Mouse (Mus musculus) forebrain, embryonic 11.5 days (tissue): ENCODE results near the gene Enox1. TPM values are rescaled to one million over a fixed set of nuclear protein-coding genes. Genes with fewer than 3 reads are reported as not detected.
A peak's percentile ranks its signal among the peaks of the same experiment; 100 is the strongest.

ENCODE experiments used
- ATAC-seq: fragments of 200-750 bp; cut with Nextera tagmentation; replicated peaks from 2 replicates; pipeline ENCODE4 v1.8.0; 2017; ENCODE audit warnings: moderate TSS enrichment; ENCODE audit not compliant: low FRiP score
- DNase-seq: peaks from one replicate; pipeline ENCODE4 v3.0.0-alpha.2; 2017; ENCODE audit warnings: low spot score
- H3K27ac ChIP-seq: fragments of 300-500 bp; sonication (generic); 2 replicates; pipeline ENCODE4 v1.5.1; 2014; ENCODE audit warnings: low read depth, low read length
- H3K27me3 ChIP-seq: fragments of 300-500 bp; sonication (generic); 2 replicates; pipeline ENCODE4 v1.6.1; 2014; ENCODE audit warnings: mild to moderate bottlenecking, low read length, mixed read lengths; ENCODE audit not compliant: control insufficient read depth, insufficient read depth
- H3K36me3 ChIP-seq: fragments of 300-500 bp; sonication (generic); 2 replicates; pipeline ENCODE4 v1.6.1; 2014; ENCODE audit warnings: mild to moderate bottlenecking, low read length, moderate library complexity, mixed read lengths; ENCODE audit not compliant: control insufficient read depth, insufficient read depth
- H3K4me1 ChIP-seq: fragments of 300-500 bp; sonication (generic); replicated peaks from 2 replicates; pipeline ENCODE4 v1.6.1; 2014; ENCODE audit warnings: low read length, mixed read lengths; ENCODE audit not compliant: control insufficient read depth, insufficient read depth
- H3K4me2 ChIP-seq: fragments of 300-500 bp; sonication (generic); 2 replicates; pipeline ENCODE4 v1.6.1; 2014; ENCODE audit warnings: low read depth, mild to moderate bottlenecking, low read length, moderate library complexity, mixed read lengths; ENCODE audit not compliant: severe bottlenecking
- H3K4me3 ChIP-seq: fragments of 300-500 bp; sonication (generic); 2 replicates; pipeline ENCODE4 v1.5.1; 2014; ENCODE audit warnings: low read depth, low read length
- H3K9ac ChIP-seq: fragments of 300-500 bp; sonication (generic); 2 replicates; pipeline ENCODE4 v1.6.1; 2014; ENCODE audit warnings: low read length
- H3K9me3 ChIP-seq: fragments of 300-500 bp; sonication (generic); 2 replicates; pipeline ENCODE4 v1.6.1; 2016; ENCODE audit warnings: low read length, mixed read lengths; ENCODE audit not compliant: control insufficient read depth
- WGBS: fragments of 180-500 bp; shearing (Covaris S2); extraction: QIAGEN DNeasy Blood & Tissue Kit; methylation state at CpG from one replicate; pipeline ENCODE4 v1.1.7; 2014; 5-methylcytosine and 5-hydroxymethylcytosine counted together
- polyA plus RNA-seq: library from polyadenylated mRNA; unstranded; fragments of >200 nt; fragmentation: Nextera tagmentation; extraction: Ambion mirVana; gene quantifications from 2 replicates; pipeline ENCODE4 v1.2.1, GENCODE M21; 2014

Gene Enox1
- polyA plus RNA-seq, 1 experiment from 2014 or later: 22.6 TPM

GRCm38 (mm10) chr14:77151431-77151830, 5.1 kb upstream of the Enox1 start:
- no peaks in the 10 kb centered on the region for H3K27me3 ChIP-seq
- 92% methylated on average over 7 of the region's 7 CpGs for WGBS
- H3K4me1 ChIP-seq: no peaks in the 10 kb centered on the region
- no peak overlapping the region for H3K27ac ChIP-seq
- H3K4me3 ChIP-seq: no peak overlapping the region
- ATAC-seq (no peak), DNase-seq (no peak)
- no peak overlapping the region for H3K4me2 ChIP-seq
- no peaks in the 10 kb centered on the region for H3K36me3 ChIP-seq
- H3K9me3 ChIP-seq: no peaks in the 10 kb centered on the region
- H3K9ac ChIP-seq: no peak overlapping the region

GRCm38 (mm10) chr14:77156911-77157504, 445 bp downstream of the Enox1 start:
- peak; percentile 57 for ATAC-seq
- peak; percentile 72 for DNase-seq
- Histone ChIP-seq H3K9me3 (no peaks in the 10 kb centered on the region), H3K4me2 (peak overlapping the region; percentile 97), H3K27ac (peak overlapping the region; percentile 71), H3K27me3 (no peaks in the 10 kb centered on the region), H3K9ac (peak overlapping the region; percentile 84), H3K4me1 (0 out of 2 replicates have a peak, but pooled peaks cover 1% of the 10 kb centered on the region), H3K4me3 (peak overlapping the region; percentile 85), H3K36me3 (no peaks in the 10 kb centered on the region)
- under 1% methylated on average over 53 of the region's 64 CpGs for WGBS

- H3K9ac ChIP-seq: peak overlapping the region; percentile 84
- H3K27ac ChIP-seq: peak overlapping the region; percentile 71; the same call in 1 of the 2 replicates
- H3K27me3 ChIP-seq: no peaks in the 10 kb centered on the region
- peak; percentile 89 for ATAC-seq
- DNase-seq: peak; percentile 84
- H3K36me3 ChIP-seq: no peaks in the 10 kb centered on the region
- H3K4me1 ChIP-seq: 0 out of 2 replicates have a peak, but pooled peaks cover 1% of the 10 kb centered on the region
- H3K4me2 ChIP-seq: peak overlapping the region; percentile 97
- H3K4me3 ChIP-seq: peak overlapping the region; percentile 85
- H3K9me3 ChIP-seq: no peaks in the 10 kb centered on the region
- WGBS: 2% methylated on average over 31 of the region's 31 CpGs
Measured at GRCm38 (mm10) chr14:77157505-77157911, 945 bp downstream of the Enox1 start.

GRCm38 (mm10) chr14:77159397-77159796, 2.8 kb downstream of the Enox1 start:
- 85% methylated on average over 5 of the region's 5 CpGs for WGBS
- H3K4me2 ChIP-seq: no peak overlapping the region
- DNase-seq (no peak), ATAC-seq (no peak)
- H3K9ac ChIP-seq: no peak overlapping the region
- no peak overlapping the region for H3K4me3 ChIP-seq
- no peaks in the 10 kb centered on the region for H3K36me3 ChIP-seq
- no peak overlapping the region for H3K27ac ChIP-seq
- no peaks in the 10 kb centered on the region for H3K9me3 ChIP-seq
- no peaks in the 10 kb centered on the region for H3K27me3 ChIP-seq
- 0 out of 2 replicates have a peak, but pooled peaks cover 1% of the 10 kb centered on the region for H3K4me1 ChIP-seq

GRCm38 (mm10) chr14:77162496-77162895, 5.9 kb downstream of the Enox1 start:
- 0 out of 2 replicates have a peak, but pooled peaks cover 1% of the 10 kb centered on the region for H3K4me1 ChIP-seq
- WGBS: 86% methylated on average over 3 of the region's 3 CpGs
- H3K9ac ChIP-seq: no peak overlapping the region
- DNase-seq: no peak
- H3K27ac ChIP-seq: no peak overlapping the region
- H3K36me3 ChIP-seq: no peaks in the 10 kb centered on the region
- H3K4me3 ChIP-seq: no peak overlapping the region
- no peaks in the 10 kb centered on the region for H3K9me3 ChIP-seq
- H3K27me3 ChIP-seq: no peaks in the 10 kb centered on the region
- no peak for ATAC-seq
- H3K4me2 ChIP-seq: no peak overlapping the region

GRCm38 (mm10) chr14:77164396-77164795, 7.8 kb downstream of the Enox1 start:
- Histone ChIP-seq H3K27ac (no peak overlapping the region), H3K4me2 (no peak overlapping the region), H3K9ac (no peak overlapping the region), H3K9me3 (no peaks in the 10 kb centered on the region), H3K27me3 (no peaks in the 10 kb centered on the region), H3K4me3 (no peak overlapping the region), H3K4me1 (no peaks in the 10 kb centered on the region), H3K36me3 (no peaks in the 10 kb centered on the region)
- no peak for ATAC-seq
- no peak for DNase-seq
- 87% methylated on average over 6 of the region's 6 CpGs for WGBS

GRCm38 (mm10) chr14:77168161-77168560, 11.6 kb downstream of the Enox1 start:
- H3K4me2 ChIP-seq: no peak overlapping the region
- DNase-seq (no peak), ATAC-seq (no peak)
- no peaks in the 10 kb centered on the region for H3K4me1 ChIP-seq
- H3K27ac ChIP-seq: no peak overlapping the region
- H3K27me3 ChIP-seq: no peaks in the 10 kb centered on the region
- no peak overlapping the region for H3K9ac ChIP-seq
- H3K9me3 ChIP-seq: no peaks in the 10 kb centered on the region
- H3K36me3 ChIP-seq: no peaks in the 10 kb centered on the region
- 94% methylated on average over 6 of the region's 6 CpGs for WGBS
- no peak overlapping the region for H3K4me3 ChIP-seq

GRCm38 (mm10) chr14:77174491-77174890, 17.9 kb downstream of the Enox1 start:
- Histone ChIP-seq H3K4me2 (no peak overlapping the region), H3K9me3 (no peaks in the 10 kb centered on the region), H3K36me3 (no peaks in the 10 kb centered on the region), H3K27me3 (no peaks in the 10 kb centered on the region), H3K4me1 (no peaks in the 10 kb centered on the region), H3K27ac (no peak overlapping the region), H3K9ac (no peak overlapping the region), H3K4me3 (no peak overlapping the region)
- 80% methylated on average over 15 of the region's 15 CpGs for WGBS
- ATAC-seq (no peak), DNase-seq (no peak)

GRCm38 (mm10) chr14:77174931-77175330, 18.4 kb downstream of the Enox1 start:
- Histone ChIP-seq H3K36me3 (no peaks in the 10 kb centered on the region), H3K4me3 (no peak overlapping the region), H3K27ac (no peak overlapping the region), H3K4me2 (no peak overlapping the region), H3K9ac (no peak overlapping the region), H3K4me1 (no peaks in the 10 kb centered on the region), H3K27me3 (no peaks in the 10 kb centered on the region), H3K9me3 (no peaks in the 10 kb centered on the region)
- WGBS: 90% methylated on average over 9 of the region's 9 CpGs
- ATAC-seq (no peak), DNase-seq (no peak)
